Mouse (Mus musculus) frontal cortex, postnatal 14 days (tissue): ENCODE data around the gene Arhgef2.

ENCODE experiments used
- DNase-seq, 2 experiments: peaks; one replicate each; pipeline ENCODE4 v3.0.0; 2022; ENCODE audit warnings: low spot score in 2 of 2

Gene Arhgef2

GRCm38 (mm10) chr3:88683814-88684213 lies 78.0 kb downstream of the Arhgef2 start:
- DNase-seq: no peak

- no peak for DNase-seq
These were observed 78.6 kb downstream of the Arhgef2 start for GRCm38 (mm10) chr3:88684236-88684979.

GRCm38 (mm10) chr3:88684980-88685941 lies 79.5 kb downstream of the Arhgef2 start, which contains the start of gene Khdc4:
Gene Khdc4 (plus strand): TSS chr3:88685803.
- DNase-seq: peak; percentile 96

GRCm38 (mm10) chr3:88685958-88686451 lies 80.2 kb downstream of the Arhgef2 start:
- peak in 1 of 2 experiments; percentile 47 for DNase-seq

- DNase-seq: no peak
These were observed 81.2 kb downstream of the Arhgef2 start for GRCm38 (mm10) chr3:88686734-88687611.

- DNase-seq: no peak
These were observed 83.3 kb downstream of the Arhgef2 start for GRCm38 (mm10) chr3:88689079-88689478.

GRCm38 (mm10) chr3:88695545-88695944 lies 89.8 kb downstream of the Arhgef2 start:
- DNase-seq: no peak
